Mouse (Mus musculus) frontal cortex, postnatal 36 days (tissue): ENCODE measurements around the gene 2210010C04Rik.
"Not testable (repeated sequence)": the region's sequence is repeated elsewhere in the genome, so short reads cannot be mapped to it uniquely, and the experiment has no call there.

Experiments
- DNase-seq, 2 experiments: peaks; one replicate each; pipeline ENCODE4 v3.0.0; 2022; ENCODE audit warnings: low spot score in 2 of 2

2210010C04Rik gene

GRCm38 (mm10) chr6:41019140-41019539, 16.2 kb downstream of the 2210010C04Rik start:
- no peak for DNase-seq

GRCm38 (mm10) chr6:41018629-41019028, 16.7 kb downstream of the 2210010C04Rik start:
- no peak for DNase-seq

- DNase-seq = no peak
Observed at GRCm38 (mm10) chr6:41015065-41015464, 20.2 kb downstream of the 2210010C04Rik start.

- DNase-seq = not testable (repeated sequence)
Observed at GRCm38 (mm10) chr6:40999379-40999778, 35.9 kb downstream of the 2210010C04Rik start, which contains the start of gene Gm2663. Gm2663 (minus strand) TSS chr6:40999479.
